Mouse (Mus musculus): Measurements from ENCODE around the gene Nipa1. TPM values are rescaled to one million over a fixed set of nuclear protein-coding genes. Genes with fewer than 3 reads are reported as not detected.
A peak's percentile ranks its signal among the peaks of the same experiment; 100 is the strongest.

Gene Nipa1
- polyA plus RNA-seq, 1 experiment from 2014 or later, result 9.6 TPM

- Histone ChIP-seq H3K4me2 (ENCODE audit: low read depth, low read length, severe bottlenecking) (no peak overlapping the region), H3K4me1 (replicated peaks; ENCODE audit: control insufficient read depth, insufficient read depth, low read length) (no peaks in the 10 kb centered on the region), H3K27ac (ENCODE audit: low read depth, low read length) (no peak overlapping the region), H3K9ac (ENCODE audit: low read length) (no peak overlapping the region), H3K27me3 (ENCODE audit: control insufficient read depth, insufficient read depth, low read length) (no peaks in the 10 kb centered on the region), H3K36me3 (ENCODE audit: control insufficient read depth, insufficient read depth, low read length) (no peaks in the 10 kb centered on the region), H3K4me3 (ENCODE audit: low read depth, low read length) (no peak overlapping the region), H3K9me3 (ENCODE audit: control insufficient read depth, low read length) (no peaks in the 10 kb centered on the region)
- 86% methylated on average over 3 of the region's 3 CpGs for WGBS
- no peak for DNase-seq (ENCODE audit: low spot score)
- ATAC-seq (replicated peaks; ENCODE audit: low FRiP score), result no peak
Observed at GRCm38 (mm10) chr7:56044267-56044629, 24.5 kb upstream of the Nipa1 start.

- WGBS, result 66% methylated on average over 4 of the region's 4 CpGs
Observed at GRCm38 (mm10) chr7:56043577-56044266, 24.0 kb upstream of the Nipa1 start.

GRCm38 (mm10) chr7:56042353-56042752 lies 22.6 kb upstream of the Nipa1 start:
- Histone ChIP-seq H3K27ac (ENCODE audit: low read depth, low read length) (no peak overlapping the region), H3K4me1 (replicated peaks; ENCODE audit: control insufficient read depth, insufficient read depth, low read length) (no peaks in the 10 kb centered on the region), H3K9me3 (ENCODE audit: control insufficient read depth, low read length) (no peaks in the 10 kb centered on the region), H3K27me3 (ENCODE audit: control insufficient read depth, insufficient read depth, low read length) (no peaks in the 10 kb centered on the region), H3K4me3 (ENCODE audit: low read depth, low read length) (no peak overlapping the region), H3K4me2 (ENCODE audit: low read depth, low read length, severe bottlenecking) (no peak overlapping the region), H3K9ac (ENCODE audit: low read length) (no peak overlapping the region), H3K36me3 (ENCODE audit: control insufficient read depth, insufficient read depth, low read length) (no peaks in the 10 kb centered on the region)
- 17% methylated on average over 5 of the region's 5 CpGs for WGBS
- ATAC-seq (replicated peaks; ENCODE audit: low FRiP score) (0 out of 2 replicates have a peak, but pooled peaks have one; percentile 36), DNase-seq (ENCODE audit: low spot score) (peak; percentile 84)

More at GRCm38 (mm10) chr7:56043577-56044266, 24.0 kb upstream of the Nipa1 start:
- Histone ChIP-seq H3K4me2 (ENCODE audit: low read depth, low read length, severe bottlenecking) (no peak overlapping the region), H3K27ac (ENCODE audit: low read depth, low read length) (no peak overlapping the region), H3K27me3 (ENCODE audit: control insufficient read depth, insufficient read depth, low read length) (no peaks in the 10 kb centered on the region), H3K4me1 (replicated peaks; ENCODE audit: control insufficient read depth, insufficient read depth, low read length) (no peaks in the 10 kb centered on the region), H3K4me3 (ENCODE audit: low read depth, low read length) (no peak overlapping the region), H3K9me3 (ENCODE audit: control insufficient read depth, low read length) (no peaks in the 10 kb centered on the region), H3K9ac (ENCODE audit: low read length) (no peak overlapping the region), H3K36me3 (ENCODE audit: control insufficient read depth, insufficient read depth, low read length) (no peaks in the 10 kb centered on the region)
- no peak for ATAC-seq (replicated peaks; ENCODE audit: low FRiP score)
- DNase-seq (ENCODE audit: low spot score), result no peak

- ATAC-seq (replicated peaks; ENCODE audit: low FRiP score) (no peak), DNase-seq (ENCODE audit: low spot score) (no peak)
- H3K9ac ChIP-seq (ENCODE audit: low read length), result no peak overlapping the region
- no peak overlapping the region for H3K4me2 ChIP-seq (ENCODE audit: low read depth, low read length, severe bottlenecking)
- no peak overlapping the region for H3K4me3 ChIP-seq (ENCODE audit: low read depth, low read length)
- no peak overlapping the region for H3K27ac ChIP-seq (ENCODE audit: low read depth, low read length)
- no peaks in the 10 kb centered on the region for H3K36me3 ChIP-seq (ENCODE audit: control insufficient read depth, insufficient read depth, low read length)
- 92% methylated on average over 3 of the region's 3 CpGs for WGBS
- no peaks in the 10 kb centered on the region for H3K9me3 ChIP-seq (ENCODE audit: control insufficient read depth, low read length)
- H3K27me3 ChIP-seq (ENCODE audit: control insufficient read depth, insufficient read depth, low read length), result no peaks in the 10 kb centered on the region
- no peaks in the 10 kb centered on the region for H3K4me1 ChIP-seq (replicated peaks; ENCODE audit: control insufficient read depth, insufficient read depth, low read length)
Observed at GRCm38 (mm10) chr7:56023586-56023985, 3.8 kb upstream of the Nipa1 start.

- WGBS, result under 1% methylated on average over 71 of the region's 71 CpGs
- no peaks in the 10 kb centered on the region for H3K36me3 ChIP-seq (ENCODE audit: control insufficient read depth, insufficient read depth, low read length)
- peak overlapping the region; percentile 70 for H3K4me2 ChIP-seq (ENCODE audit: low read depth, low read length, severe bottlenecking)
- H3K9ac ChIP-seq (ENCODE audit: low read length), result peak overlapping the region; percentile 81
- H3K27ac ChIP-seq (ENCODE audit: low read depth, low read length), result no peak overlapping the region
- peak; percentile 89 for DNase-seq (ENCODE audit: low spot score)
- H3K4me3 ChIP-seq (ENCODE audit: low read depth, low read length), result peak overlapping the region; percentile 70
- H3K9me3 ChIP-seq (ENCODE audit: control insufficient read depth, low read length), result no peaks in the 10 kb centered on the region
- H3K4me1 ChIP-seq (replicated peaks; ENCODE audit: control insufficient read depth, insufficient read depth, low read length), result no peaks in the 10 kb centered on the region
- ATAC-seq (replicated peaks; ENCODE audit: low FRiP score), result peak; percentile 95
- H3K27me3 ChIP-seq (ENCODE audit: control insufficient read depth, insufficient read depth, low read length), result no peaks in the 10 kb centered on the region
Observed at GRCm38 (mm10) chr7:56018972-56019929, 503 bp downstream of the Nipa1 start.

GRCm38 (mm10) chr7:56018446-56018971 lies 1.2 kb downstream of the Nipa1 start:
- no peaks in the 10 kb centered on the region for H3K36me3 ChIP-seq (ENCODE audit: control insufficient read depth, insufficient read depth, low read length)
- no peak overlapping the region for H3K27ac ChIP-seq (ENCODE audit: low read depth, low read length)
- H3K9ac ChIP-seq (ENCODE audit: low read length), result peak overlapping the region; percentile 81
- H3K4me2 ChIP-seq (ENCODE audit: low read depth, low read length, severe bottlenecking), result peak overlapping the region; percentile 70
- ATAC-seq (replicated peaks; ENCODE audit: low FRiP score) (peak; percentile 11; the same call in 1 of the 2 replicates), DNase-seq (ENCODE audit: low spot score) (no peak)
- H3K4me3 ChIP-seq (ENCODE audit: low read depth, low read length), result peak overlapping the region; percentile 70
- H3K27me3 ChIP-seq (ENCODE audit: control insufficient read depth, insufficient read depth, low read length), result no peaks in the 10 kb centered on the region
- 48% methylated on average over 7 of the region's 7 CpGs for WGBS
- H3K4me1 ChIP-seq (replicated peaks; ENCODE audit: control insufficient read depth, insufficient read depth, low read length), result no peaks in the 10 kb centered on the region
- no peaks in the 10 kb centered on the region for H3K9me3 ChIP-seq (ENCODE audit: control insufficient read depth, low read length)

GRCm38 (mm10) chr7:56017761-56018160 lies 2.0 kb downstream of the Nipa1 start:
- H3K9ac ChIP-seq (ENCODE audit: low read length), result no peak overlapping the region
- H3K4me1 ChIP-seq (replicated peaks; ENCODE audit: control insufficient read depth, insufficient read depth, low read length), result no peaks in the 10 kb centered on the region
- 86% methylated on average over 3 of the region's 3 CpGs for WGBS
- no peak overlapping the region for H3K4me2 ChIP-seq (ENCODE audit: low read depth, low read length, severe bottlenecking)
- DNase-seq (ENCODE audit: low spot score) (no peak), ATAC-seq (replicated peaks; ENCODE audit: low FRiP score) (no peak)
- H3K27me3 ChIP-seq (ENCODE audit: control insufficient read depth, insufficient read depth, low read length), result no peaks in the 10 kb centered on the region
- H3K36me3 ChIP-seq (ENCODE audit: control insufficient read depth, insufficient read depth, low read length), result no peaks in the 10 kb centered on the region
- no peaks in the 10 kb centered on the region for H3K9me3 ChIP-seq (ENCODE audit: control insufficient read depth, low read length)
- H3K27ac ChIP-seq (ENCODE audit: low read depth, low read length), result no peak overlapping the region
- no peak overlapping the region for H3K4me3 ChIP-seq (ENCODE audit: low read depth, low read length)

- no peak overlapping the region for H3K4me3 ChIP-seq (ENCODE audit: low read depth, low read length)
- no peaks in the 10 kb centered on the region for H3K36me3 ChIP-seq (ENCODE audit: control insufficient read depth, insufficient read depth, low read length)
- no peak for ATAC-seq (replicated peaks; ENCODE audit: low FRiP score)
- no peak for DNase-seq (ENCODE audit: low spot score)
- H3K27ac ChIP-seq (ENCODE audit: low read depth, low read length), result no peak overlapping the region
- no peaks in the 10 kb centered on the region for H3K9me3 ChIP-seq (ENCODE audit: control insufficient read depth, low read length)
- no peak overlapping the region for H3K4me2 ChIP-seq (ENCODE audit: low read depth, low read length, severe bottlenecking)
- H3K4me1 ChIP-seq (replicated peaks; ENCODE audit: control insufficient read depth, insufficient read depth, low read length), result no peaks in the 10 kb centered on the region
- 89% methylated on average over 7 of the region's 7 CpGs for WGBS
- no peaks in the 10 kb centered on the region for H3K27me3 ChIP-seq (ENCODE audit: control insufficient read depth, insufficient read depth, low read length)
- H3K9ac ChIP-seq (ENCODE audit: low read length), result no peak overlapping the region
Observed at GRCm38 (mm10) chr7:56015837-56016236, 3.9 kb downstream of the Nipa1 start.

Data from forebrain, embryonic 11.5 days (tissue).